Mouse (Mus musculus): ENCODE results near the gene Selplg. TPM values are rescaled to one million over a fixed set of nuclear protein-coding genes. Genes with fewer than 3 reads are reported as not detected.

Gene Selplg
- polyA plus RNA-seq (2014; fragmentation: Nextera tagmentation; extraction: Ambion mirVana): 2.3 and 3.1 TPM in 2 replicates

GRCm38 (mm10) chr5:113832490-113832901 is at the start of gene Selplg:
TSS of gene Selplg (minus strand) at chr5:113832644.
- WGBS: 50% methylated on average over 8 of the region's 8 CpGs
- no peak within 1 kb of the TSS for H3K4me2 ChIP-seq (ENCODE audit: low read length)

GRCm38 (mm10) chr5:113881136-113881535 is 48.7 kb upstream of the Selplg start:
- no peaks in the 10 kb centered on the region for H3K27me3 ChIP-seq (ENCODE audit: control insufficient read depth, insufficient read depth, low read length)
- H3K4me2 ChIP-seq (ENCODE audit: low read length): no peak overlapping the region
- no peak overlapping the region; the same call in 1 of the 2 replicates for H3K9ac ChIP-seq (ENCODE audit: low read length)
- no peak overlapping the region for H3K4me3 ChIP-seq (ENCODE audit: control insufficient read depth in 1 of 2, insufficient read depth in 1 of 2, low read depth in 1 of 2, low read length in 2 of 2)
- H3K4me1 ChIP-seq (ENCODE audit: control insufficient read depth in 2 of 2, insufficient read depth in 2 of 2, low read length in 2 of 2): peaks cover 27 to 50% of the 10 kb centered on the region in 2 experiments
- peaks cover 50% of the 10 kb centered on the region for H3K36me3 ChIP-seq (ENCODE audit: control insufficient read depth, insufficient read depth, low read length)
- no peak overlapping the region for H3K27ac ChIP-seq (replicated peaks in 1 of 2; ENCODE audit: control insufficient read depth in 1 of 2, insufficient read depth in 1 of 2, low read depth in 2 of 2, low read length in 2 of 2)
- 92% methylated on average over 14 of the region's 14 CpGs for WGBS
- H3K9me3 ChIP-seq (ENCODE audit: control insufficient read depth, low read length): no peaks in the 10 kb centered on the region
- ATAC-seq (ENCODE audit: insufficient number of reproducible peaks, insufficient read depth, low FRiP score, low read depth): no peak

More at GRCm38 (mm10) chr5:113832490-113832901, at the start of gene Selplg:
- Histone ChIP-seq H3K4me3 (ENCODE audit: control insufficient read depth in 1 of 2, insufficient read depth in 1 of 2, low read depth in 1 of 2, low read length in 2 of 2) (no peak within 1 kb of the TSS), H3K36me3 (ENCODE audit: control insufficient read depth, insufficient read depth, low read length) (no peaks in the 10 kb centered on the region), H3K9me3 (ENCODE audit: control insufficient read depth, low read length) (no peaks in the 10 kb centered on the region), H3K27me3 (ENCODE audit: control insufficient read depth, insufficient read depth, low read length) (no peaks in the 10 kb centered on the region), H3K27ac (replicated peaks in 1 of 2; ENCODE audit: control insufficient read depth in 1 of 2, insufficient read depth in 1 of 2, low read depth in 2 of 2, low read length in 2 of 2) (no peak within 1 kb of the TSS), H3K4me1 (ENCODE audit: control insufficient read depth in 2 of 2, insufficient read depth in 2 of 2, low read length in 2 of 2) (no peaks in the 10 kb centered on the region), H3K9ac (ENCODE audit: low read length) (no peak within 1 kb of the TSS)
- ATAC-seq (ENCODE audit: insufficient number of reproducible peaks, insufficient read depth, low FRiP score, low read depth): no peak

- H3K4me3 ChIP-seq (ENCODE audit: control insufficient read depth in 1 of 2, insufficient read depth in 1 of 2, low read depth in 1 of 2, low read length in 2 of 2): no peak overlapping the region
- no peaks in the 10 kb centered on the region for H3K9me3 ChIP-seq (ENCODE audit: control insufficient read depth, low read length)
- H3K27me3 ChIP-seq (ENCODE audit: control insufficient read depth, insufficient read depth, low read length): no peaks in the 10 kb centered on the region
- peaks cover 59% of the 10 kb centered on the region for H3K36me3 ChIP-seq (ENCODE audit: control insufficient read depth, insufficient read depth, low read length)
- WGBS: 86% methylated on average over 17 of the region's 17 CpGs
- H3K9ac ChIP-seq (ENCODE audit: low read length): no peak overlapping the region
- ATAC-seq (ENCODE audit: insufficient number of reproducible peaks, insufficient read depth, low FRiP score, low read depth): no peak
- peaks cover 32 to 52% of the 10 kb centered on the region in 2 experiments for H3K4me1 ChIP-seq (ENCODE audit: control insufficient read depth in 2 of 2, insufficient read depth in 2 of 2, low read length in 2 of 2)
- H3K4me2 ChIP-seq (ENCODE audit: low read length): no peak overlapping the region
- H3K27ac ChIP-seq (replicated peaks in 1 of 2; ENCODE audit: control insufficient read depth in 1 of 2, insufficient read depth in 1 of 2, low read depth in 2 of 2, low read length in 2 of 2): no peak overlapping the region
Measured at GRCm38 (mm10) chr5:113878943-113879617, 46.6 kb upstream of the Selplg start.

- WGBS: 64% methylated on average over 3 of the region's 3 CpGs
- H3K27ac ChIP-seq (replicated peaks in 1 of 2; ENCODE audit: control insufficient read depth in 1 of 2, insufficient read depth in 1 of 2, low read depth in 2 of 2, low read length in 2 of 2): no peak overlapping the region
- ATAC-seq (ENCODE audit: insufficient number of reproducible peaks, insufficient read depth, low FRiP score, low read depth): no peak
- peaks cover 33 to 53% of the 10 kb centered on the region in 2 experiments for H3K4me1 ChIP-seq (ENCODE audit: control insufficient read depth in 2 of 2, insufficient read depth in 2 of 2, low read length in 2 of 2)
- no peak overlapping the region for H3K9ac ChIP-seq (ENCODE audit: low read length)
- H3K4me2 ChIP-seq (ENCODE audit: low read length): no peak overlapping the region
- H3K4me3 ChIP-seq (ENCODE audit: control insufficient read depth in 1 of 2, insufficient read depth in 1 of 2, low read depth in 1 of 2, low read length in 2 of 2): no peak overlapping the region
- no peaks in the 10 kb centered on the region for H3K27me3 ChIP-seq (ENCODE audit: control insufficient read depth, insufficient read depth, low read length)
- H3K9me3 ChIP-seq (ENCODE audit: control insufficient read depth, low read length): no peaks in the 10 kb centered on the region
- H3K36me3 ChIP-seq (ENCODE audit: control insufficient read depth, insufficient read depth, low read length): peaks cover 59% of the 10 kb centered on the region
Measured at GRCm38 (mm10) chr5:113877565-113877964, 45.1 kb upstream of the Selplg start.

- Histone ChIP-seq H3K4me1 (ENCODE audit: control insufficient read depth in 2 of 2, insufficient read depth in 2 of 2, low read length in 2 of 2) (peaks cover 45 to 63% of the 10 kb centered on the region in 2 experiments), H3K9me3 (ENCODE audit: control insufficient read depth, low read length) (no peaks in the 10 kb centered on the region), H3K9ac (ENCODE audit: low read length) (no peak overlapping the region)
Measured at GRCm38 (mm10) chr5:113876176-113876575, 43.7 kb upstream of the Selplg start.

GRCm38 (mm10) chr5:113875625-113876024 is 43.2 kb upstream of the Selplg start:
- 87% methylated on average over 4 of the region's 4 CpGs for WGBS
- Histone ChIP-seq H3K9me3 (ENCODE audit: control insufficient read depth, low read length) (no peaks in the 10 kb centered on the region), H3K27ac (replicated peaks in 1 of 2; ENCODE audit: control insufficient read depth in 1 of 2, insufficient read depth in 1 of 2, low read depth in 2 of 2, low read length in 2 of 2) (no peak overlapping the region), H3K36me3 (ENCODE audit: control insufficient read depth, insufficient read depth, low read length) (peaks cover 46% of the 10 kb centered on the region), H3K4me3 (ENCODE audit: control insufficient read depth in 1 of 2, insufficient read depth in 1 of 2, low read depth in 1 of 2, low read length in 2 of 2) (no peak overlapping the region), H3K27me3 (ENCODE audit: control insufficient read depth, insufficient read depth, low read length) (no peaks in the 10 kb centered on the region), H3K4me1 (ENCODE audit: control insufficient read depth in 2 of 2, insufficient read depth in 2 of 2, low read length in 2 of 2) (peaks cover 49 to 68% of the 10 kb centered on the region in 2 experiments), H3K4me2 (ENCODE audit: low read length) (no peak overlapping the region), H3K9ac (ENCODE audit: low read length) (no peak overlapping the region)
- no peak for ATAC-seq (ENCODE audit: insufficient number of reproducible peaks, insufficient read depth, low FRiP score, low read depth)

More at GRCm38 (mm10) chr5:113876176-113876575, 43.7 kb upstream of the Selplg start:
- peaks cover 51% of the 10 kb centered on the region for H3K36me3 ChIP-seq (ENCODE audit: control insufficient read depth, insufficient read depth, low read length)
- no peak for ATAC-seq (ENCODE audit: insufficient number of reproducible peaks, insufficient read depth, low FRiP score, low read depth)
- 85% methylated on average over 7 of the region's 7 CpGs for WGBS
- no peak overlapping the region for H3K4me2 ChIP-seq (ENCODE audit: low read length)
- no peak overlapping the region for H3K27ac ChIP-seq (replicated peaks in 1 of 2; ENCODE audit: control insufficient read depth in 1 of 2, insufficient read depth in 1 of 2, low read depth in 2 of 2, low read length in 2 of 2)
- no peak overlapping the region for H3K4me3 ChIP-seq (ENCODE audit: control insufficient read depth in 1 of 2, insufficient read depth in 1 of 2, low read depth in 1 of 2, low read length in 2 of 2)
- H3K27me3 ChIP-seq (ENCODE audit: control insufficient read depth, insufficient read depth, low read length): no peaks in the 10 kb centered on the region

- Histone ChIP-seq H3K4me2 (ENCODE audit: low read length) (peak overlapping the region; percentile 66), H3K4me3 (ENCODE audit: control insufficient read depth in 1 of 2, insufficient read depth in 1 of 2, low read depth in 1 of 2, low read length in 2 of 2) (peak overlapping the region; percentile 10 to 28)
- WGBS: 50% methylated on average over 19 of the region's 19 CpGs
Measured at GRCm38 (mm10) chr5:113874063-113875024, 41.9 kb upstream of the Selplg start.

More at GRCm38 (mm10) chr5:113874063-113875024, 41.9 kb upstream of the Selplg start:
- Histone ChIP-seq H3K27me3 (ENCODE audit: control insufficient read depth, insufficient read depth, low read length) (no peaks in the 10 kb centered on the region), H3K9ac (ENCODE audit: low read length) (peak overlapping the region; percentile 75), H3K4me1 (ENCODE audit: control insufficient read depth in 2 of 2, insufficient read depth in 2 of 2, low read length in 2 of 2) (peaks cover 61 to 81% of the 10 kb centered on the region in 2 experiments), H3K27ac (replicated peaks in 1 of 2; ENCODE audit: control insufficient read depth in 1 of 2, insufficient read depth in 1 of 2, low read depth in 2 of 2, low read length in 2 of 2) (peak overlapping the region; percentile 94 to 95), H3K36me3 (ENCODE audit: control insufficient read depth, insufficient read depth, low read length) (peaks cover 33% of the 10 kb centered on the region), H3K9me3 (ENCODE audit: control insufficient read depth, low read length) (no peaks in the 10 kb centered on the region)
- no peak for ATAC-seq (ENCODE audit: insufficient number of reproducible peaks, insufficient read depth, low FRiP score, low read depth)
